Mouse (Mus musculus) neural tube, embryonic 14.5 days (tissue): ENCODE measurements around the gene Zfp882. TPM values are rescaled to one million over a fixed set of nuclear protein-coding genes. Genes with fewer than 3 reads are reported as not detected.
A peak's percentile ranks its signal among the peaks of the same experiment; 100 is the strongest.
"Not testable (repeated sequence)": the region's sequence is repeated elsewhere in the genome, so short reads cannot be mapped to it uniquely, and the experiment has no call there.

ENCODE experiments used
- ATAC-seq: fragments of 200-750 bp; cut with Nextera tagmentation; 2 replicates; pipeline ENCODE4 v1.8.0; 2017; ENCODE audit warnings: low read depth, mild to moderate bottlenecking, moderate TSS enrichment, moderate library complexity
- H3K27ac ChIP-seq: fragments of 300-500 bp; sonication (generic); 2 replicates; pipeline ENCODE4 v1.5.1; 2014; ENCODE audit warnings: low read depth, mild to moderate bottlenecking, control low read depth, low read length, moderate library complexity, mixed read lengths
- H3K27me3 ChIP-seq: fragments of 300-500 bp; sonication (generic); 2 replicates; pipeline ENCODE4 v1.6.1; 2014; ENCODE audit warnings: low read length; ENCODE audit not compliant: control insufficient read depth, insufficient read depth
- H3K36me3 ChIP-seq: fragments of 300-500 bp; sonication (generic); 2 replicates; pipeline ENCODE4 v1.6.1; 2014; ENCODE audit warnings: low read length, mixed read lengths; ENCODE audit not compliant: control insufficient read depth, insufficient read depth
- H3K4me1 ChIP-seq: fragments of 300-500 bp; sonication (generic); 2 replicates; pipeline ENCODE4 v1.6.1; 2014; ENCODE audit warnings: low read length; ENCODE audit not compliant: control insufficient read depth, insufficient read depth
- H3K4me2 ChIP-seq: fragments of 300-500 bp; sonication (generic); 2 replicates; pipeline ENCODE4 v1.6.1; 2014; ENCODE audit warnings: mild to moderate bottlenecking, low read depth, low read length, control low read depth
- H3K4me3 ChIP-seq: fragments of 300-500 bp; sonication (generic); 2 replicates; pipeline ENCODE4 v1.5.1; 2014; ENCODE audit warnings: low read depth, low read length, control low read depth, mixed read lengths
- H3K9ac ChIP-seq: fragments of 300-500 bp; sonication (generic); replicated peaks from 2 replicates; pipeline ENCODE4 v1.6.1; 2014; ENCODE audit warnings: low read depth, mild to moderate bottlenecking, control low read depth, low read length, mixed read lengths
- H3K9me3 ChIP-seq: fragments of 300-500 bp; sonication (generic); 2 replicates; pipeline ENCODE4 v1.6.1; 2016; ENCODE audit warnings: low read length; ENCODE audit not compliant: control insufficient read depth
- WGBS: fragments of 180-500 bp; shearing (Covaris S2); extraction: QIAGEN DNeasy Blood & Tissue Kit; methylation state at CpG from one replicate; pipeline ENCODE4 v1.1.7; 2014; 5-methylcytosine and 5-hydroxymethylcytosine counted together
- polyA plus RNA-seq: library from polyadenylated mRNA; unstranded; fragments of >200 nt; fragmentation: Nextera tagmentation; extraction: Ambion mirVana; gene quantifications from 2 replicates; pipeline ENCODE4 v1.2.1, GENCODE M21; 2014

Zfp882 gene
- polyA plus RNA-seq, 1 experiment from 2014 or later: 19.7 TPM

- Histone ChIP-seq H3K27me3 (no peaks in the 10 kb centered on the region), H3K4me3 (no peak overlapping the region), H3K4me2 (no peak overlapping the region), H3K9me3 (0 out of 2 replicates have a peak, but pooled peaks cover 2% of the 10 kb centered on the region), H3K27ac (no peak overlapping the region), H3K36me3 (peaks cover 19% of the 10 kb centered on the region; the same call in 1 of the 2 replicates), H3K4me1 (0 out of 2 replicates have a peak, but pooled peaks cover 3% of the 10 kb centered on the region), H3K9ac (no peak overlapping the region)
- 92% methylated on average over 2 of the region's 2 CpGs for WGBS
- ATAC-seq: no peak
Observed at GRCm38 (mm10) chr8:71912286-71912685, 3.9 kb downstream of the Zfp882 start.

GRCm38 (mm10) chr8:71922567-71923401 is 14.4 kb downstream of the Zfp882 start:
- Histone ChIP-seq H3K9ac (peak overlapping the region; percentile 78), H3K9me3 (no peaks in the 10 kb centered on the region), H3K27me3 (no peaks in the 10 kb centered on the region), H3K4me3 (peak overlapping the region; percentile 66), H3K4me2 (peak overlapping the region; percentile 55), H3K27ac (peak overlapping the region; percentile 94), H3K36me3 (no peaks in the 10 kb centered on the region), H3K4me1 (peaks cover 4% of the 10 kb centered on the region; the same call in 1 of the 2 replicates)
- under 1% methylated on average over 50 of the region's 57 CpGs for WGBS
- peak; percentile 99 for ATAC-seq

- Histone ChIP-seq H3K4me3 (no peak overlapping the region), H3K9ac (no peak overlapping the region), H3K4me2 (no peak overlapping the region), H3K27ac (no peak overlapping the region), H3K4me1 (peaks cover 4% of the 10 kb centered on the region; the same call in 1 of the 2 replicates), H3K36me3 (peaks cover 12% of the 10 kb centered on the region), H3K9me3 (no peaks in the 10 kb centered on the region), H3K27me3 (no peaks in the 10 kb centered on the region)
- no peak for ATAC-seq
- WGBS: over 99% methylated on average over 5 of the region's 5 CpGs
Observed at GRCm38 (mm10) chr8:71925791-71926190, 17.4 kb downstream of the Zfp882 start.

GRCm38 (mm10) chr8:71926551-71926950 is 18.1 kb downstream of the Zfp882 start:
- WGBS: 100% methylated on average over 3 of the region's 3 CpGs
- no peak for ATAC-seq
- Histone ChIP-seq H3K27me3 (no peaks in the 10 kb centered on the region), H3K4me3 (no peak overlapping the region), H3K4me2 (no peak overlapping the region), H3K4me1 (peaks cover 4% of the 10 kb centered on the region; the same call in 1 of the 2 replicates), H3K9me3 (no peaks in the 10 kb centered on the region), H3K9ac (no peak overlapping the region), H3K27ac (no peak overlapping the region), H3K36me3 (peaks cover 15% of the 10 kb centered on the region)

GRCm38 (mm10) chr8:71927779-71928178 is 19.4 kb downstream of the Zfp882 start:
- H3K9me3 ChIP-seq: no peaks in the 10 kb centered on the region
- peaks cover 4% of the 10 kb centered on the region; the same call in 1 of the 2 replicates for H3K4me1 ChIP-seq
- H3K4me3 ChIP-seq: no peak overlapping the region
- H3K4me2 ChIP-seq: no peak overlapping the region
- no peak for ATAC-seq
- H3K9ac ChIP-seq: no peak overlapping the region
- H3K36me3 ChIP-seq: peaks cover 16% of the 10 kb centered on the region
- H3K27me3 ChIP-seq: no peaks in the 10 kb centered on the region
- no peak overlapping the region for H3K27ac ChIP-seq

- not testable (repeated sequence) for H3K9me3 ChIP-seq, H3K27me3 ChIP-seq, H3K27ac ChIP-seq, H3K9ac ChIP-seq, H3K4me1 ChIP-seq, H3K4me3 ChIP-seq, ATAC-seq, H3K4me2 ChIP-seq, H3K36me3 ChIP-seq
- WGBS: 83% methylated on average over 2 of the region's 2 CpGs
Observed at GRCm38 (mm10) chr8:71938037-71938436, 29.6 kb downstream of the Zfp882 start.

GRCm38 (mm10) chr8:71940293-71941208 is 32.1 kb downstream of the Zfp882 start:
- Histone ChIP-seq H3K27ac (no peak overlapping the region), H3K27me3 (no peaks in the 10 kb centered on the region), H3K9ac (no peak overlapping the region), H3K4me3 (no peak overlapping the region), H3K36me3 (no peaks in the 10 kb centered on the region), H3K4me1 (no peaks in the 10 kb centered on the region), H3K4me2 (no peak overlapping the region), H3K9me3 (no peaks in the 10 kb centered on the region)
- ATAC-seq: no peak
- 88% methylated on average over 2 of the region's 2 CpGs for WGBS

GRCm38 (mm10) chr8:71941776-71942175 is 33.4 kb downstream of the Zfp882 start:
- H3K27ac ChIP-seq: no peak overlapping the region
- WGBS: 91% methylated on average over 1 of the region's 1 CpGs
- no peaks in the 10 kb centered on the region for H3K4me1 ChIP-seq
- H3K9me3 ChIP-seq: no peaks in the 10 kb centered on the region
- H3K36me3 ChIP-seq: no peaks in the 10 kb centered on the region
- no peaks in the 10 kb centered on the region for H3K27me3 ChIP-seq
- no peak overlapping the region for H3K9ac ChIP-seq
- H3K4me2 ChIP-seq: no peak overlapping the region
- H3K4me3 ChIP-seq: no peak overlapping the region
- ATAC-seq: no peak
